Mouse (Mus musculus) stomach, postnatal 0 days (tissue): ENCODE data around the gene Cish. TPM values are rescaled to one million over a fixed set of nuclear protein-coding genes. Genes with fewer than 3 reads are reported as not detected.
"Not testable (repeated sequence)": the region's sequence is repeated elsewhere in the genome, so short reads cannot be mapped to it uniquely, and the experiment has no call there.

ENCODE experiments used
- ATAC-seq: fragments of 200-750 bp; cut with Nextera tagmentation; 2 replicates; pipeline ENCODE4 v1.8.0; 2017; ENCODE audit not compliant: low FRiP score, low TSS enrichment
- DNase-seq: peaks from one replicate; pipeline ENCODE4 v3.0.0-alpha.2; 2016; ENCODE audit warnings: low spot score
- H3K27ac ChIP-seq: fragments of 300-500 bp; sonication (generic); replicated peaks from 2 replicates; pipeline ENCODE4 v1.5.1; 2014; ENCODE audit warnings: mild to moderate bottlenecking, control low read depth
- H3K27me3 ChIP-seq: fragments of 300-500 bp; sonication (generic); 2 replicates; pipeline ENCODE4 v1.6.1; 2014; ENCODE audit warnings: low read length; ENCODE audit not compliant: control insufficient read depth, insufficient read depth
- H3K36me3 ChIP-seq: fragments of 300-500 bp; sonication (generic); 2 replicates; pipeline ENCODE4 v1.6.1; 2014; ENCODE audit warnings: low read length, mixed read lengths; ENCODE audit not compliant: control insufficient read depth, insufficient read depth
- H3K4me1 ChIP-seq: fragments of 300-500 bp; sonication (generic); replicated peaks from 2 replicates; pipeline ENCODE4 v1.6.1; 2014; ENCODE audit warnings: antibody characterized with exemption; ENCODE audit not compliant: control insufficient read depth, insufficient read depth
- H3K4me2 ChIP-seq: fragments of 300-500 bp; sonication (generic); replicated peaks from 2 replicates; pipeline ENCODE4 v1.6.1; 2014; ENCODE audit warnings: low read depth, mild to moderate bottlenecking, control low read depth, moderate library complexity
- H3K4me3 ChIP-seq: fragments of 300-500 bp; sonication (generic); 2 replicates; pipeline ENCODE4 v1.5.1; 2014; ENCODE audit warnings: low read depth, low read length, control low read depth
- H3K9ac ChIP-seq: fragments of 300-500 bp; sonication (generic); 2 replicates; pipeline ENCODE4 v1.6.1; 2014; ENCODE audit warnings: mild to moderate bottlenecking, low read length, control low read depth, mixed read lengths
- H3K9me3 ChIP-seq: fragments of 300-500 bp; sonication (generic); 2 replicates; pipeline ENCODE4 v1.6.1; 2016; ENCODE audit warnings: low read length; ENCODE audit not compliant: control insufficient read depth
- CTCF ChIP-seq: IDR thresholded peaks from 2 replicates; pipeline ENCODE4 v1.5.1; 2016; ENCODE audit warnings: antibody characterized with exemption, low read depth, mild to moderate bottlenecking, moderate library complexity
- EP300 ChIP-seq: optimal IDR thresholded peaks from 2 replicates; pipeline ENCODE3; 2016; ENCODE audit warnings: antibody characterized with exemption
- WGBS: fragments of 180-500 bp; shearing (Covaris S2); extraction: QIAGEN DNeasy Blood & Tissue Kit; methylation state at CpG from one replicate; pipeline ENCODE4 v1.1.7; 2014; 5-methylcytosine and 5-hydroxymethylcytosine counted together
- polyA plus RNA-seq: library from polyadenylated mRNA; unstranded; fragments of >200 nt; fragmentation: Nextera tagmentation; extraction: Ambion mirVana; gene quantifications from 2 replicates; pipeline ENCODE4 v1.2.1, GENCODE M21; 2015

The Cish gene
- polyA plus RNA-seq, 1 experiment from 2014 or later: 30.8 TPM

DNA sequence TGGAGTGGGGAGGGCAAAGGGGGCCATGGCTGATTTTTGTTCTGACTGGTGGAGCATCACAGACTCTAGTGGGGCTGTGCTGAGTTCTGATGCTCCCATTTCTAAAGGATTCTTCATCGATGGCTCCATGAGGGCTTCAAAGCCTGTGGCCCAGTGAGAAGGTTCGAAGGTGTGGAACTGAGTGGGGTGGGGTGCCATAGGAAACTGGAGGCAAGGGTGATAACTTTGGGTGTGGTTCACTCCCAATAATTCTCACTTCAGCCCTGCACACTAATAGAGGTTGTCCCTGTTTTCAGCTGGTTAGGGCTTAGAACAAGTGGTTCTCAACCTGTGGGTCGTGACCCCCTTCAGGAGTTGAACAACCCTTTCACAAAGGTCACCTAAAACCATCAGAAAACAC, 8.6 kb downstream of the Cish start:
- Histone ChIP-seq H3K4me3 (no peak overlapping the region), H3K4me1 (peaks cover 12% of the 10 kb centered on the region; the same call in 1 of the 2 replicates), H3K9ac (no peak overlapping the region), H3K4me2 (no peak overlapping the region), H3K9me3 (no peaks in the 10 kb centered on the region), H3K36me3 (peaks cover 28% of the 10 kb centered on the region), H3K27me3 (no peaks in the 10 kb centered on the region), H3K27ac (0 out of 2 replicates have a peak overlapping the region, but pooled peaks have one; percentile 18)
- ATAC-seq (no peak), DNase-seq (no peak)
- no peak for TF ChIP-seq CTCF
- TF ChIP-seq EP300: no peak
- 66% methylated on average over 3 of the region's 3 CpGs for WGBS

DNA sequence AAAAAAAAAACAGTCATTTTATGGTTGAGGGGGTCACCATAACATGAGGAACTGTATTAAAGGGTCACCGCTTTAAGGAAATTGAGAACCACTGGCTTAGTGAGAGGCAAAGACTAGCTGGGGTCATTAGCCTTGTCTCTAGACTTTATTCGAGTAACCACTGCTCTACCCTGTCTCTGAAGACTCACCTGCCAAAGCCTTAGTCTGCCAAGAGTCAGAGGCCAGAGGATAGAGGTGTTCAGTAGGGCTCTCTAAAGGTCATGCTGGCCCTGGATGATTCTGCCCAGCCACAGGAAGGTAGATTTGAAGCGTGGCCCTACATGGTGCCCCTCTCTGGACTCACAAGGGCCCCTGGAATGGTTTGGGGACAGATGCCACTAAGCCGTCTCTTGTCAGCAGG, 9.2 kb downstream of the Cish start:
- H3K36me3 ChIP-seq: peaks cover 25% of the 10 kb centered on the region
- WGBS: 78% methylated on average over 4 of the region's 4 CpGs
- peaks cover 12% of the 10 kb centered on the region; the same call in 1 of the 2 replicates for H3K4me1 ChIP-seq
- H3K4me2 ChIP-seq: no peak overlapping the region
- no peak for TF ChIP-seq EP300
- TF ChIP-seq CTCF: no peak
- no peak overlapping the region for H3K4me3 ChIP-seq
- H3K27ac ChIP-seq: peak overlapping the region; percentile 88
- no peaks in the 10 kb centered on the region for H3K27me3 ChIP-seq
- DNase-seq: no peak
- no peaks in the 10 kb centered on the region for H3K9me3 ChIP-seq
- no peak overlapping the region for H3K9ac ChIP-seq
- ATAC-seq: no peak

DNA sequence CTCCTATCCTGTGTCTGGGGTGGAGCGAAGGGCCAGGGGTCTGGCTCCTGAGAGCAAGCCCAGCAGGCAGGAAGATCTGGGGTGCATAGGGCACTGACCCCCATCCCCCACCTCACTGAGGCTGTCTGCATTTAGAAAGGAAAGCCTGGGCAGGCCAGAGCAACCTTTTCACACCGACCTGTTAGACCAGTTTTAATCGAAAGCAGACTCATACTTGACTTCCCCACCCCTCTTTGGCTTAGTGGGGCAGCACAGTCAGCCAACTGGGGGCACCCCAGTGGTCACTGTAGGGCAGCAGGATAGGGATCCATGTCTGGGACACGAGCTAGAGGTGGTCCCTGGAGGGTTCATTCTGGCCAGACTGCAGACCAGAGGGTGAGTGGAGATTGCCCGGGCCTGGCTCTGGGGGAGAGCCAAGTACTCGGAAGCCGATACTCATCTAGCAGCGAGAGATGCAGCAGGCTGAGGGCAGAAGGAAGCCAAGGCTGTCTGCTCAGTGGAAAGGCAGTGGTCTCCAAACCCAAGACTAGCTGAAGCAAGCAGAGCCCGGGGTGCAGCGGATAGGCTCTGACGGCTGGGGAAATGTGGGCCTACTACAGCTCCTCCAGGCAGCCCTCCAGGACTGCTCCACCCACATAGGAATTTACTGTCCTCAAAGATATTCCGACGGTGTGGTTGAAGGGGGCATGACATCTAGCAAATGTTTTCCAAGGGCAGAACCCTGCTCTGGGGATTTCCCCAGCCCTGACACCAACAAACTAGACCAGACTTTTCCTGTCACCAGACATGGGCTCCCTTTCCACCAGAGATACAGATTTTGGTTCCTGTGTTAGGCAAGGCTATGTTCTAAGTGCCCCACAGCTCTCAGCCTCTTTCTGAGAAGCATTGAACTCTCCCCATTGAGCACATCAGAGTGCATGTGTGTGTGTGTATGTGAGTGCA, 10.0 kb downstream of the Cish start:
- peak; percentile 65 for DNase-seq

DNA sequence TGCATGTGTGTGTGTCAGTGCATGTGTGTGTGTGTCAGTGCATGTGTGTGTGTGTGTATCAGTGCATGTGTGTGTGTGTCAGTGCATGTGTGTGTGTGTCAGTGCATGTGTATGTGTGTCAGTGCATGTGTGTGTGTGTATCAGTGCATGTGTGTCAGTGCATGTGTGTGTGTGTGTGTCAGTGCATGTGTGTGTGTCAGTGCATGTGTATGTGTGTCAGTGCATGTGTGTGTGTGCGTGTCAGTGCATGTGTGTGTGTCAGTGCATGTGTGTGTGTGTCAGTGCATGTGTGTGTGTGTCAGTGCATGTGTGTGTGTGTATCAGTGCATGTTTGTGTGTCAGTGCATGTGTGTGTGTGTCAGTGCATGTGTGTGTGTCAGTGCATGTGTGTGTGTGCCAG, 10.8 kb downstream of the Cish start:
- ATAC-seq, H3K27me3 ChIP-seq, H3K9me3 ChIP-seq, DNase-seq, H3K27ac ChIP-seq, H3K4me3 ChIP-seq, H3K36me3 ChIP-seq, H3K4me2 ChIP-seq, H3K9ac ChIP-seq: not testable (repeated sequence)
- 90% methylated on average over 1 of the region's 1 CpGs for WGBS
- peaks cover 12% of the 10 kb centered on the region; the same call in 1 of the 2 replicates for H3K4me1 ChIP-seq

More for the DNA sequence above, 10.0 kb downstream of the Cish start:
- H3K4me3 ChIP-seq: no peak overlapping the region
- peaks cover 17% of the 10 kb centered on the region for H3K36me3 ChIP-seq
- H3K9ac ChIP-seq: no peak overlapping the region; the same call in 1 of the 2 replicates
- peak; percentile 67 for ATAC-seq
- 0 out of 2 replicates have a peak overlapping the region, but pooled peaks have one; percentile 14 for H3K4me2 ChIP-seq
- no peaks in the 10 kb centered on the region for H3K9me3 ChIP-seq
- peaks cover 12% of the 10 kb centered on the region; the same call in 1 of the 2 replicates for H3K4me1 ChIP-seq
- 32% methylated on average over 13 of the region's 13 CpGs for WGBS
- no peak for TF ChIP-seq EP300
- no peak for TF ChIP-seq CTCF
- no peaks in the 10 kb centered on the region for H3K27me3 ChIP-seq
- H3K27ac ChIP-seq: peak overlapping the region; percentile 88

DNA sequence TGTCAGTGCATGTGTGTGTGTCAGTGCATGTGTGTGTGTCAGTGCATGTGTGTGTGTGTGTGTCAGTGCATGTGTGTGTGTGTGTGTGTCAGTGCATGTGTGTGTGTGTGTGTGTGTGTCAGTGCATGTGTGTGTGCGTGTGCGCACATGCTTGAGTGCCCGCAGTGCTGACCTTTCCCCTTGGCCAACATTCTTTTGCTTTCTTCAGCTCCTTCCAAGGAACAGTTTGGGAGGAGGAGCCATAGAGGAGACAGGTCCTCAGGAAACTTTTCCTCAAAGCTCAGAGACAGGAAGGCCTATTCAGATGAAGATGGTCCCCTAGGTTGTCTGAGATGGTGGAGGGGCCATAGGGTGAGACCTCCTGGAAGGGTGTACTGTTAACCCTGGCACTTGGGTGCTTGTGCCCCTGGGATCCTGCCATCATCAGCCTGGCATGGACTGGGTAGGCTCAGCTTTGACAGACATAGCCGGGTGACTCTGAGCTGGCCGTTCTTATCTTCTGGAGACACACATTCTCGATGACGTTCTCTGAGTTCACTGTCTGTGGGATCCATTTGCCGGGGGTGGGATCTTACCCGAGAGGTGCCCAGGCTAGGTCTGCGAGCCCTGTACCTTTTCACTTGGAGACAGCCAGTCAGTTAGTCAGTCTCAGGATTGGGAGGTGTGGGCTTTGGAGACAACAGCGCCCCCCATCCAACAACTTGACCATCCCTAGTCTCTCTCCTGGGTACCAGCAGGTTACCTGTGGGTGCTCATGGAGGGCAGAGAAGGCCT, 11.5 kb downstream of the Cish start:
- Histone ChIP-seq H3K4me1 (peaks cover 12% of the 10 kb centered on the region; the same call in 1 of the 2 replicates), H3K4me3 (no peak overlapping the region), H3K27me3 (no peaks in the 10 kb centered on the region), H3K36me3 (peaks cover 3% of the 10 kb centered on the region; the same call in 1 of the 2 replicates), H3K4me2 (peak overlapping the region; percentile 20; the same call in 1 of the 2 replicates), H3K27ac (peak overlapping the region; percentile 88), H3K9me3 (no peaks in the 10 kb centered on the region), H3K9ac (peak overlapping the region; percentile 43; the same call in 1 of the 2 replicates)
- 0 out of 2 replicates have a peak, but pooled peaks have one; percentile 2 for ATAC-seq
- TF ChIP-seq CTCF (peak; percentile 25; the same call in 1 of the 2 replicates), EP300 (no peak)
- DNase-seq: no peak
- WGBS: 51% methylated on average over 11 of the region's 11 CpGs
